Mouse (Mus musculus) megakaryocyte, embryonic 14.5 days (primary cell): ENCODE results near the gene Hsbp1.
"Not testable (repeated sequence)": the region's sequence is repeated elsewhere in the genome, so short reads cannot be mapped to it uniquely, and the experiment has no call there.

Experiments used
- FLI1 ChIP-seq: IDR thresholded peaks from 2 replicates; pipeline ENCODE4 v1.6.1; 2012; ENCODE audit warnings: low read length, inconsistent platforms, mixed read lengths
- GATA1 ChIP-seq: IDR thresholded peaks from 3 replicates; pipeline ENCODE4 v1.6.1; 2012; ENCODE audit warnings: mixed read lengths, low read length, inconsistent platforms, borderline replicate concordance

DNA sequence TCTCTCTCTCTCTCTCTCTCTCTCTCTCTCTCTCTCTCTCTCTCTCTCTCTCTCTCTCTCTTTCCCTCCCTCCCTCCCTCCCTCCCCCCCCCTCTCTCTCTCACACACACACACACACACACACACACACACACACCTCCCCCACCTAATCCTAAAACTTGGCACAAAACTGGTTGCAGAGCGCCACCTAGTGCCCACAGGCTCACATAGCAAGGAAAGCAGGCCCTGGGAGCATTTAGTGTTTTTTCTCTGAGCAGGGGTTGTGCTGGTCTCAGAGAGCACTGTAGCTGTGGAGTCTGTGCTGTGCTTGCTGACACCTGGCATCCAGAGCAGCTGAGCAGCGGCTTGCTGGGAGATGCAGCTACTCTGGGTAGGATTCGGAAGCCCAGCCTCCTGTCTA, 46.5 kb upstream of the Hsbp1 start:
- not testable (repeated sequence) for TF ChIP-seq GATA1, FLI1
